Mouse (Mus musculus): ENCODE measurements at regions not wholly inside any gene's neighbourhood (a gene's known extent, or its start where the extent isn't known, plus 50 kb on each side); places are given as distances from the start of the nearest gene placed in this dataset.

GRCm38 (mm10) chr4:27949970-27950717 lies 862.8 kb upstream of the Epha7 start:
- TF ChIP-seq CTCF (IDR thresholded peaks at IDR 0.05; ENCODE audit: low read depth) (no peak), EP300 (IDR thresholded peaks at IDR 0.05; ENCODE audit: low read depth) (no peak)

Data from liver, postnatal 0 days (tissue).